Mouse (Mus musculus) CH12.LX (cell line): ENCODE results near the gene Thrb. TPM values are rescaled to one million over a fixed set of nuclear protein-coding genes. Genes with fewer than 3 reads are reported as not detected.

Source experiments
- DNase-seq: peaks from one replicate; pipeline ENCODE4 v3.0.0-alpha.2; 2013; ENCODE audit errors: extremely low read depth
- H3K27ac ChIP-seq: 2 replicates; pipeline ENCODE4 v1.5.1; 2012; ENCODE audit warnings: low read depth, mild to moderate bottlenecking, control low read depth, moderate library complexity; ENCODE audit not compliant: insufficient read depth
- H3K27me3 ChIP-seq: replicated peaks from 2 replicates; pipeline ENCODE3; 2012; ENCODE audit warnings: inconsistent platforms
- H3K36me3 ChIP-seq, 2 experiments: replicated peaks in 1 of 2; 2 replicates each; pipeline versions ENCODE3 to v1.6.1; 2012; ENCODE audit warnings: inconsistent platforms in 1 of 2, low read length in 1 of 2, mild to moderate bottlenecking in 1 of 2, mixed read lengths in 1 of 2, moderate library complexity in 1 of 2; ENCODE audit not compliant: control insufficient read depth in 1 of 2, insufficient read depth in 1 of 2
- H3K4me1 ChIP-seq, 2 experiments: 2 replicates each; pipeline ENCODE4 v1.6.1; 2012; ENCODE audit warnings: inconsistent platforms in 1 of 2, moderate library complexity in 1 of 2; ENCODE audit not compliant: insufficient read depth in 2 of 2, control insufficient read depth in 1 of 2
- H3K4me2 ChIP-seq: 2 replicates; pipeline ENCODE4 v1.6.1; 2012; ENCODE audit warnings: low read depth, mild to moderate bottlenecking, control low read depth; ENCODE audit not compliant: poor library complexity, insufficient read depth, severe bottlenecking
- H3K4me3 ChIP-seq, 3 experiments: fragments of 150-350 bp in 1 of 3; sonication (generic) in 1 of 3; replicated peaks in 1 of 3; 2 replicates each; pipeline versions ENCODE3 to v1.5.1; 2011 to 2012; ENCODE audit warnings: low read depth in 2 of 3, low read length in 2 of 3, mild to moderate bottlenecking in 2 of 3, moderate library complexity in 2 of 3, control low read depth in 1 of 3, improper control_type of control experiment in 1 of 3, inconsistent platforms in 1 of 3, mixed read lengths in 1 of 3; ENCODE audit not compliant: poor library complexity in 1 of 3
- H3K79me2 ChIP-seq: replicated peaks from 2 replicates; pipeline ENCODE4 v1.6.1; 2012; ENCODE audit warnings: mild to moderate bottlenecking, moderate library complexity; ENCODE audit not compliant: control insufficient read depth, poor library complexity, insufficient read depth, severe bottlenecking; ENCODE audit errors: extremely low read depth
- H3K9ac ChIP-seq: 2 replicates; pipeline ENCODE4 v1.6.1; 2012; ENCODE audit warnings: low read depth, mild to moderate bottlenecking, control low read depth, moderate library complexity; ENCODE audit not compliant: insufficient read depth
- H3K9me3 ChIP-seq: replicated peaks from 2 replicates; pipeline ENCODE3; 2012; ENCODE audit warnings: low read length, inconsistent platforms, mixed read lengths
- CHD2 ChIP-seq: IDR thresholded peaks from 2 replicates; pipeline ENCODE4 v1.6.1; 2011; ENCODE audit warnings: low read length, improper control_type of control experiment
- CTCF ChIP-seq, 2 experiments: IDR thresholded peaks in 1 of 2; conservative IDR thresholded peaks in 1 of 2; 2 replicates each; pipeline ENCODE4 v1.5.1; 2011 to 2012; ENCODE audit warnings: low read depth in 2 of 2, low read length in 2 of 2, improper control_type of control experiment in 1 of 2, inconsistent platforms in 1 of 2, mild to moderate bottlenecking in 1 of 2, moderate library complexity in 1 of 2
- E2F4 ChIP-seq: IDR thresholded peaks from 2 replicates; pipeline ENCODE4 v1.6.1; 2011; ENCODE audit warnings: low read depth, low read length, improper control_type of control experiment; ENCODE audit not compliant: insufficient replicate concordance
- ELF1 ChIP-seq: IDR thresholded peaks from 2 replicates; pipeline ENCODE4 v1.6.1; 2014; ENCODE audit warnings: low read depth, mild to moderate bottlenecking, inconsistent platforms, low read length, improper control_type of control experiment
- ETS1 ChIP-seq: conservative IDR thresholded peaks from 2 replicates; pipeline ENCODE4 v1.6.1; 2012; ENCODE audit warnings: low read depth, mild to moderate bottlenecking, inconsistent platforms, low read length, improper control_type of control experiment, moderate library complexity
- GABPA ChIP-seq: IDR thresholded peaks from 2 replicates; pipeline ENCODE4 v1.6.1; 2012; ENCODE audit warnings: low read depth, low read length, improper control_type of control experiment, inconsistent platforms; ENCODE audit not compliant: insufficient replicate concordance
- HCFC1 ChIP-seq: IDR thresholded peaks from 2 replicates; pipeline ENCODE4 v1.6.1; 2012; ENCODE audit warnings: low read depth, mild to moderate bottlenecking, inconsistent platforms, low read length, improper control_type of control experiment
- IRF4 ChIP-seq: IDR thresholded peaks from 2 replicates; pipeline ENCODE4 v1.6.1; 2014; ENCODE audit warnings: low read depth, mild to moderate bottlenecking, inconsistent platforms, low read length, improper control_type of control experiment
- JUN ChIP-seq: IDR thresholded peaks from 2 replicates; pipeline ENCODE4 v1.6.1; 2011; ENCODE audit warnings: low read depth, mild to moderate bottlenecking, low read length, improper control_type of control experiment, moderate library complexity; ENCODE audit not compliant: insufficient read depth
- JUND ChIP-seq: conservative IDR thresholded peaks from 2 replicates; pipeline ENCODE4 v1.6.1; 2011; ENCODE audit warnings: low read depth, low read length, improper control_type of control experiment
- MAFK ChIP-seq: IDR thresholded peaks from 2 replicates; pipeline ENCODE4 v1.6.1; 2011; ENCODE audit warnings: low read length, improper control_type of control experiment; ENCODE audit not compliant: insufficient replicate concordance
- MAX ChIP-seq: IDR thresholded peaks from 2 replicates; pipeline ENCODE4 v1.6.1; 2011; ENCODE audit warnings: low read length, improper control_type of control experiment
- MAZ ChIP-seq: IDR thresholded peaks from 2 replicates; pipeline ENCODE4 v1.6.1; 2012; ENCODE audit warnings: low read depth, mild to moderate bottlenecking, inconsistent platforms, low read length, improper control_type of control experiment, moderate library complexity
- MEF2A ChIP-seq: IDR thresholded peaks from 2 replicates; pipeline ENCODE4 v1.6.1; 2014; ENCODE audit warnings: low read depth, mild to moderate bottlenecking, inconsistent platforms, low read length, improper control_type of control experiment, borderline replicate concordance
- MXI1 ChIP-seq: IDR thresholded peaks from 2 replicates; pipeline ENCODE4 v1.6.1; 2011; ENCODE audit warnings: mild to moderate bottlenecking, low read depth, low read length, improper control_type of control experiment
- NELFE ChIP-seq: IDR thresholded peaks from 2 replicates; pipeline ENCODE4 v1.6.1; 2011; ENCODE audit warnings: low read depth, low read length, improper control_type of control experiment
- NRF1 ChIP-seq: IDR thresholded peaks from 2 replicates; pipeline ENCODE4 v1.6.1; 2014; ENCODE audit warnings: low read depth, mild to moderate bottlenecking, inconsistent platforms, low read length, improper control_type of control experiment, moderate library complexity
- POLR2AphosphoS2 ChIP-seq: IDR thresholded peaks from 2 replicates; pipeline ENCODE4 v1.6.1; 2011; ENCODE audit warnings: low read depth, low read length, improper control_type of control experiment
- RAD21 ChIP-seq: IDR thresholded peaks from 2 replicates; pipeline ENCODE4 v1.6.1; 2011; ENCODE audit warnings: low read depth, mild to moderate bottlenecking, low read length, improper control_type of control experiment, moderate library complexity
- RCOR1 ChIP-seq: conservative IDR thresholded peaks from 2 replicates; pipeline ENCODE4 v1.6.1; 2012; ENCODE audit warnings: low read depth, mild to moderate bottlenecking, inconsistent platforms, low read length, improper control_type of control experiment
- SMC3 ChIP-seq: IDR thresholded peaks from 2 replicates; pipeline ENCODE4 v1.6.1; 2011; ENCODE audit warnings: low read depth, low read length, improper control_type of control experiment
- TCF12 ChIP-seq: IDR thresholded peaks from 2 replicates; pipeline ENCODE4 v1.6.1; 2014; ENCODE audit warnings: low read depth, mild to moderate bottlenecking, inconsistent platforms, low read length, improper control_type of control experiment
- UBTF ChIP-seq: IDR thresholded peaks from 2 replicates; pipeline ENCODE4 v1.6.1; 2012; ENCODE audit warnings: low read depth, mild to moderate bottlenecking, inconsistent platforms, low read length, improper control_type of control experiment, moderate library complexity
- ZKSCAN1 ChIP-seq: IDR thresholded peaks from 2 replicates; pipeline ENCODE4 v1.6.1; 2012; ENCODE audit warnings: low read depth, inconsistent platforms, low read length, improper control_type of control experiment, borderline replicate concordance
- ZNF384 ChIP-seq: IDR thresholded peaks from 2 replicates; pipeline ENCODE4 v1.6.1; 2012; ENCODE audit warnings: low read depth, low read length, improper control_type of control experiment, inconsistent platforms
- dilution Hi-C: fragments of 300-500 bp; cut with MboI; formaldehyde crosslinking; loops from 2 replicates; pipeline ENCODE4 v1.14.3; 2020; ENCODE audit warnings: low sequenced_read_pairs; ENCODE audit not compliant: extremely low pct_unique_long_range_greater_than_20kb, extremely low pct_ligation_motif_present
- in situ Hi-C: fragments of 300-500 bp; cut with MboI; formaldehyde crosslinking; loops from 3 replicates; pipeline ENCODE4 v1.14.3; 2019; ENCODE audit warnings: low sequenced_read_pairs, low pct_ligation_motif_present, low pct_unique_long_range_greater_than_20kb, mixed read lengths
- polyA plus RNA-seq: library from polyadenylated mRNA; unstranded; fragments of >175 nt; gene quantifications from 2 replicates; pipeline ENCODE4 v1.2.1, GENCODE M21; 2012; ENCODE audit warnings: low read depth; ENCODE audit not compliant: insufficient read length
- total RNA-seq, 2 experiments: library from RNA; depleted of rRNA; stranded (reverse); fragments of 300-350 nt in 1 of 2; fragments of >200 nt in 1 of 2; gene quantifications; 2 replicates each; pipeline ENCODE4 v1.2.3; 2012 to 2014

The Thrb gene
- total and polyA plus RNA-seq, 3 experiments = 0.56 to 1.6 (median 0.60) TPM

GRCm38 (mm10) chr14:17756732-17757131 lies 96.7 kb downstream of the Thrb start:
- TF ChIP-seq CHD2 (no peak), TCF12 (no peak), RCOR1 (no peak), ELF1 (no peak), HCFC1 (no peak)
- Histone ChIP-seq H3K27ac (no peak overlapping the region), H3K9ac (no peak overlapping the region), H3K9me3 (no peaks in the 10 kb centered on the region), H3K79me2 (no peaks in the 10 kb centered on the region), H3K4me3 (no peak overlapping the region), H3K36me3 (no peaks in the 10 kb centered on the region), H3K27me3 (no peaks in the 10 kb centered on the region), H3K4me2 (no peak overlapping the region), H3K4me1 (peaks cover 2 to 23% of the 10 kb centered on the region in 2 experiments; a peak in 3 of 4 replicates)
- no peak for DNase-seq
- in situ Hi-C loops = no loop called here
- dilution Hi-C loops = no loop called here

- H3K4me2 ChIP-seq = no peak overlapping the region
- DNase-seq = no peak
- dilution Hi-C loops = no loop called here
- no peaks in the 10 kb centered on the region for H3K4me1 ChIP-seq
- H3K9ac ChIP-seq = no peak overlapping the region
- no peaks in the 10 kb centered on the region for H3K79me2 ChIP-seq
- H3K9me3 ChIP-seq = no peaks in the 10 kb centered on the region
- H3K4me3 ChIP-seq = no peak overlapping the region
- no peak overlapping the region for H3K27ac ChIP-seq
- TF ChIP-seq MAFK (no peak), NELFE (no peak), MXI1 (no peak), UBTF (no peak), RAD21 (no peak), MEF2A (no peak), GABPA (no peak), JUND (no peak), JUN (no peak), NRF1 (no peak)
- in situ Hi-C loops = no loop called here
- H3K36me3 ChIP-seq = no peaks in the 10 kb centered on the region
- H3K27me3 ChIP-seq = no peaks in the 10 kb centered on the region
Measured at GRCm38 (mm10) chr14:17767987-17768386, 107.9 kb downstream of the Thrb start.

GRCm38 (mm10) chr14:17774404-17774803 lies 114.3 kb downstream of the Thrb start:
- H3K79me2 ChIP-seq = no peaks in the 10 kb centered on the region
- no peak overlapping the region for H3K4me2 ChIP-seq
- dilution Hi-C loops (no loop called here), in situ Hi-C loops (no loop called here)
- no peaks in the 10 kb centered on the region for H3K36me3 ChIP-seq
- TF ChIP-seq MAX (no peak), SMC3 (no peak), IRF4 (no peak), MAZ (no peak), E2F4 (no peak), ZNF384 (no peak), CTCF (conservative IDR thresholded peaks at IDR 0.05 in 1 of 2, IDR thresholded peaks at IDR 0.05 in 1 of 2; ENCODE audit: low read depth in 2 of 2, low read length in 2 of 2) (no peak), RCOR1 (no peak), TCF12 (no peak), POLR2AphosphoS2 (no peak), ZKSCAN1 (no peak), ETS1 (no peak)
- DNase-seq = no peak
- H3K4me1 ChIP-seq = no peaks in the 10 kb centered on the region
- H3K27ac ChIP-seq = no peak overlapping the region
- no peaks in the 10 kb centered on the region for H3K9me3 ChIP-seq
- no peak overlapping the region for H3K4me3 ChIP-seq
- no peak overlapping the region for H3K9ac ChIP-seq
- H3K27me3 ChIP-seq = no peaks in the 10 kb centered on the region
